Mouse (Mus musculus) spleen, embryonic (tissue): ENCODE data around the gene Lamb3.

Source experiments
- CTCF ChIA-PET: fragments of 350-600 bp; sonication (Branson Sonifier 250); formaldehyde crosslinking; loops from one replicate; lab custom pipeline; 2022; lab: Charles Lee

Lamb3 gene

DNA sequence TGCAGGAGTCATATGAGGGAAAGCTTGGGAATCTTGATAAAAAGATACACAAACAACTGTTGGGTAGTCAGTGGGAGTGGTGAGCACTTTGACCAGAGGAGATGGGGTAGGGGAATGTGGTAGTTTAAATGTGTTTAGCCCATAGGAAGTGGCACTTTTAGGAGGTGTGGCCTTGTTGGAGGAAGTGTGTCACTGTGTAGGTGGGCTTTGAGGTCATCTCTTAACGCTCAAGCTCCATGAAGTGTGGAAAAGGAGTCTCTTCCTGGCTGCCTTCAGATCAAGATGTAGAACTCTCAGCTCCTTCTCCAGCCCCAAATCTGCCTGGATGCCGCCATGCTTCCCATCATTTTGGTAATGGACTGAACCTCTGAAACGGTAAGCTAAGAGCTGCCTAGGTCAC lies at the start of gene Lamb3:
Lamb3 (plus strand) TSS at position 197 of the 400 bp plus-strand sequence.
- CTCF ChIA-PET: interaction anchor here (0.8 kb wide), 1 partner anchor 13 kb away, joined by 6 read pairs; no protein-coding TSS in a partner anchor

DNA sequence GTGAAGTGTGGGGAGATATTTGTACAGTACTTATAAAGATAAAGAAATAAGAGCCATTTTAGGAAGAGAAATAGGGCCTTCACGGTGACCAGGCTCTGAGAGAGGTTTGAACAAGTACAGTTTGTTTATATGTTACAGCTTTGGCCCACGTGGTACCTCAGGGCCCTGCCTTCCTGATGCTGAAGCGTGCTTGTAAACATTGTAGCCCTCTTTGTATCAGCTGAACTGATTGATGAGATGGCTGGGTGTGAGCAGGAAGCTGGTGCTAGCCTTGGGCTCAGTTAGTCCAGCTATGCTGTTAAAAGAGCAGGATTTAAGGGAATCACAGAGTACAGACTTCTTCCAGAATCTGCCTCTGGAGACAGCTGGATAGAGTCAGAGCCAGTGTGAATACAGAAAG lies 48.3 kb upstream of the Lamb3 start:
- CTCF ChIA-PET: no interaction called here

DNA sequence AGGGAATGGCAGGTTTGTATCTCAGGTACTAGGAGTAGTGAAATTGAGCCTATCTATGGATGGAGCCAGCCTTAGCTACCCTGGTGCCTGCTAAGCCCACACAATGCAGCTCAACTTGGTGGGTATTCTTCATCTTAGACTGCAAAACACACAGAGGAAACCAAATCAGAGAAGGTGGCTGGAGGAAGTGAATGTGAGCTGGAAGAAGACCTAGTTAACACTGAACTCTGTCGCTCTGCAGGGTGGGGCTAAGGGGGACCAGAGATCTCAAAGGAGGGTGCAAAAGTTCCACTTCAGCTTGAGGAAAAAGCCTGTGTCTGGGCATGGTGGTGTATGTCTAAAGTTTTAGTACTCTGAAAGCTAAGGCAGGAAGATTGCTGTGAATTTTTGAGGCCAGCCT lies 47.9 kb upstream of the Lamb3 start:
- CTCF ChIA-PET: no interaction called here

DNA sequence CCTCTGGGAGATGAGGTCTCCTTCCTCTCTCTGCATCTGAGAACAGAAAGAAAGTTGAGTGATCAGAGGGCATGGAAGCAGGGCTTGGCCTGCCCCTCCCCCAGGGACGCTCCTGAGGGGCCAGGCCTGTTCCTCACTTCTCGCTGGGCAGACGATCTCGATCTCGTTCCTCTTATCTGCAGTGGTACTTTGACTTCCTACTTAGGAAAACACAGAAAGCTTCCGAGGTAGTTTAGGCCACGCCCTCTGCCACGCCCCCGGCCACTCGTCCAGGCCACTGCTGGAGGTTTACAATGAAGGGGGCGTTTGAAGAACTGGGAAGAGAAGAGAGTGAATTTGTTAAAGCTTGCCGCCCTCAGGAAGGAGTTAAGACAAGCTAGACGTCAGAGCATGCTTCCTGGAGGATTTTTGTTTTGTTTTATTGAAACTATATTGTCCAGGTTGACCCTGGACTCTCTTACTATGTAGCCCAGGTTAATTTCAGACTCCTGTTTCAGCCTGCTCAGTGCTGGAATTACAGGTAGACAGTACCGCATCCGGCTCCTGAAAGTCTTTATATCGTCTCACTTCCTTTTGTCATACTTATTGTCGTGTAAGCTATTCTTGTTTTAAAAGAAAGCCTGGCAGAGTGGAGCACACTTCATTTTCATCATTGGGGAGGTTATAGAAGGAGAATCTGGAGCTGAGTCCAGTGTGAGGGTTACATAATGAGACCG lies 47.0 kb upstream of the Lamb3 start:
- CTCF ChIA-PET: no interaction called here

DNA sequence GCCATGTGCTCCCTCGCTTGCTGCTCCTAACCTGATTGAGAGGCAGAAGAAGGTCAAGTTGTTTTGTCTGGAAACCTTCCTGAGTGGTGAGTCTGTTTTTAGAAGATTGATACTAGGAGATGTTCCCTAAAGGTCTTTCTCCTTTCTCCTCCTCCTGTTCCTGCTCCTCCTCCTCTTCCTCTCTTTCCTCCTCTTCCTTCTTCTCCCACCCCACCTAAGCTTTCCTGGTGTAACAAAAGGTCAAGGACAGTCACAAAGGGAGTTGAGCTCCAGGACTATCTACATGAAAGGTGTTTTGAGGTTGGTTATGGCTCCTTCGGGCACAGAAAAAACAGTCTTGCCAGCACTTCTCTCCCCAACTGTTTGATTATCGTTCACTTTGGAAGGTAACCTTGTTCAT lies 39.8 kb upstream of the Lamb3 start, which contains the start of gene A130010J15Rik:
A130010J15Rik (plus strand) TSS at position 301 of the 400 bp plus-strand sequence.
- CTCF ChIA-PET: no interaction called here

DNA sequence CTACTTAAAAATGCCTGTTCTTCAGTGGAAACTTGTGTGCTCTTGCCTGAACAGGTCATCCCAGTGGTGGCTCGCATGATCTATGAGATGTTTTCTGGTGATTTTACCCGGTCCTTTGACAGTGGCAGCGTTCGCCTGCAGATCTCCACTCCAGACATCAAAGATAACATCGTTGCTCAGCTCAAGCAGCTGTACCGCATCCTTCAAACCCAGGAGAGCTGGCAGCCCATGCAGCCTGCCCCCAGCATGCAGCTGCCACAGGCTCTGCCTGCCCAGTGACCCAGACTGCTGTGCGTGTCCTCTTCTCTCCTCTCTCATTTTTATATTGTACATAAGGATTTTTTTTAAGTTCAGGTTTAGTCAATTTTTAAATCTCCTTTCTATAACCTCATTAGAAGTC lies 38.3 kb upstream of the Lamb3 start:
- CTCF ChIA-PET: no interaction called here

DNA sequence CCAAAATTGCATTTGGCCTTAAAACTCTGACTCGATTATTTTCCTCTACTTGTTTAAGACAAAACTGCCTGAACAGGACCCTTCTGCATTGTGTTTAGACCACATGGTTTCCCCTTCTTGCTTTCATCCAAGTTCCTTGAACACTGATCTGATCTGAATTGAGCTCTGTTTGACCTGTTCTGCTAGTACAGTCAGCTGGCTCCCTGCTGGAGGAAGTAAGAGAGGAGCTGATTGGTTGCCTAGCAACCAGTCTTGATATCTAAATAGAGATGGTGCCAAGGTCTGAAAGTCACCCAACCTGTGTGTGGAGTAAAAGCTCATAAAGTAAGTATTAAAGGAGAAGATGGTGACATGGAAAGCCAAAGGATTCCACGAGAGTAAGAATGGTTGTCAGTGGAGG lies 37.6 kb upstream of the Lamb3 start:
- CTCF ChIA-PET: no interaction called here

DNA sequence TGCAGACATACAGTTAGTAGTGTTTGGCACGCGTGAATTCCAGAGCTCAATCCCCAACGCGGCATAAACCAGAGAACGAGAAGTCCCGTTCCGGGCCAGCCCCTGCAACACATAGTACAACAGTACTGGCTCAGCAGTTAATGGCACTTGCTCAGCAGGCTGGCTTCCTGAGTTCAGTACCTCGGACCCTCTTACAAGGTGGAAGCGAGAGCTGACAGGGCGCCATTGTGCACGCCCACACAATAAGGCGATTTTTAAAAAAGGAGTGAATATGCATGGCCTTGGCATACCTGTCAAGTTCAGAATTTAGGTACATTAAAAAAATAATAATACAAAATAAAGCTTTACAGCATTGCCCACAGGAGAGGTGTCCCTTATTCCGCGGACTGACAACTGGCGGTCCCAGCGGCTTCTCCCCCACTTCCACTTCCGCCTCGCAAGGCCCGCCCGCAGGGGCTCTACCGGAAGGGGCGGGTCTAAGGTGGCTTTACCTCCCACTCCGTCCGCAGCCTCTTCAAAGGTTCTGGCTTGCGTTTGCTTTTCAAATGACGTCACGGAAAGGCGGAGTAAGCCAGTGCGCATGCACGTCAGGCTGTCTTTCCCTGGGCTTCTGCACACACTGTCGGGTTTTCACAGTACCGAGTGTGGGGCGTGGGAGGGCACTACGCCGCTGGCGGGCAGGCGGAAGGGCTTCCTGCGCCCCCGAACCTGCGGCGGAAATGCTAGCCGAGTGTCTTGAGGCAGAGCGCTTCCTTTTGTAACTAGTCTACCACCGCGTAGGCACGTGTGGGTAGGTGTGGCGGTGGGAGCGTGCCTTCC lies 34.3 kb upstream of the Lamb3 start:
- CTCF ChIA-PET: interaction anchor here (0.6 kb wide), 1 partner anchor 20 kb away, joined by 4 read pairs; no protein-coding TSS in a partner anchor

DNA sequence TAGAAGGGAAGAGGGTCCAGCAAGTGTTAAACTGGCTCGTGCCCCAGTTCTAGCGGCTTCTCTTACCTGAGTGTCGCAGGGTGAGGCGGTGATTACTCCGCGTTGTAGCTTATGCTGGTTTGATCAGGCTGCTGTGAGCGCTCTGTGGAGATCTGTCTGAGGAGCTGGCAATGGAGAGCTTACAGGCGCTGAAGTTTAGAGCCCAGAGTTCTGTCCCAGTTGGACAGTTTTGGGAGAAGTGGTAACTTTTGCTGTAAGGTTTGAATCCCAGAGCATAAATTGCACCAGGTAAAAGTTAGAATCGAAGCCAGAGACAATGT lies 33.7 kb upstream of the Lamb3 start:
- CTCF ChIA-PET: interaction anchor here (0.6 kb wide), 1 partner anchor 20 kb away, joined by 4 read pairs; no protein-coding TSS in a partner anchor

DNA sequence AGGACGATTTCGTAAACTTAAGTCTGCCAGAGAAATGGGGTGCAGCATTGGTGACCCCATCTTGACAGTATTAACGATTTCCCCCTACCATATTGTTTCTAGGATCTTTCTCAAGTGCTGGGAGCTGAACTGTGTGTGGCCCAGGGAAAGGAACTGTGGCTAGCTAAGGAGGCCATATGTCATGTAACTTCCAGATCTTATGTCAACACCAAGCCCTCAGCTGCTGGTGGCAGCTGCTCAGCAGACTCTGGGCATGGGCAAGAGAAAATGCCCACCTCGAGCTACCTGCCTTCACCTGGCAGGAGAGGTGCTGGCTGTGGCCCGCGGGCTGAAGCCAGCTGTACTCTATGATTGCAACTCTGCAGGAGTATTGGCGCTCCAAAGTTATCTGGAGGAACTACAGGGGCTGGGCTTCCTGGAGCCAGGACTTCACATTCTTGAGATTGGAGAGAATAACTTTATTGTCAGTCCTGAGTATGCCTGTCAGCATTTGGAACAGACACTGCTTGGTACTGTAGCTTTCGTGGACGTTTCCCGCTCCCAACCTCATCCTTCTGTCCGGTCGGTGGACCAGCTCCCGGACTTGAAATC lies 33.3 kb upstream of the Lamb3 start:
- CTCF ChIA-PET: interaction anchor here (0.5 kb wide), 1 partner anchor 210 kb away, joined by 3 read pairs; no protein-coding TSS in a partner anchor

DNA sequence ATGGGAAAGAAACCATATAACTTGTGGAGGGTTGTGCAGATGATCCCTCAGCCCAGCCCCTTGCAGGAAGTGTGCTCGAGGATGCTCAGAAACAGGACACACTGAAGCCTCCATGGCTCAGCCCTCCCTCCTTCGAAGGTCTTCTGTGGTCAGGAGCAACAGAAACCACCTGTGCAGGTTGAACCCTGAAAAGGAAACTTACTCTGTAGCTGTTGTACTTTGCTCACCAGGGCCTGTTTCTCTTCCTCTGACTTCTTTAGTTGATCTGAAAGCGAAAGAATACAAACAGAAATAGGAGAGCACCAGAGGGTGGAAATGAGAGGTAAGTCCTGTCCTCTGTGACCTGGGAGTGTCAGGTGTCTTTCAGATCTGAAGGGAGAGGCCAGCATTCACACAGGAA lies 26.4 kb upstream of the Lamb3 start:
- CTCF ChIA-PET: interaction anchor here (0.5 to 1.2 kb wide), 2 partner anchors 10 to 92 kb away, joined by 3 to 5 read pairs; partner anchors contain the start of gene G0s2

DNA sequence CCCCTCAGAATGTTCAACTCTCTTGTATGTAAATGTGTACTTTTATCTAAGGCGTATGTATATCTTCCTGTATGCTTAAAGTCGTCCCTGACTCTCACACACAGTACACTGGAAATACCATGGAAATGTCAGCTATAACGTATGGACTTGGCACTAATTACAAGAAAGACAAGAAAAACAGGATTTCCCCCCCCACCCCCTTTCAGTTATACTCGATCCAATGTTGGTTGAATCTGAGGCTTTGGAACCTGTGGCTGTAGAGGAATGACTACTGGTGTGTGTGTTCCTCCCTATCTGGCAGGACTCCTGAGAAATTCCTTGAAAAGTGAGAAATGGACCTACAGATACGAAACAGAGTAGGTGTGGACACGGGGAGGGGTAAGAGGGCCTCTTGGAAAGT lies 19.2 kb upstream of the Lamb3 start:
- CTCF ChIA-PET: interaction anchor here (0.6 to 1.0 kb wide), 2 partner anchors 10 to 12 kb away, joined by 3 read pairs; no protein-coding TSS in a partner anchor

DNA sequence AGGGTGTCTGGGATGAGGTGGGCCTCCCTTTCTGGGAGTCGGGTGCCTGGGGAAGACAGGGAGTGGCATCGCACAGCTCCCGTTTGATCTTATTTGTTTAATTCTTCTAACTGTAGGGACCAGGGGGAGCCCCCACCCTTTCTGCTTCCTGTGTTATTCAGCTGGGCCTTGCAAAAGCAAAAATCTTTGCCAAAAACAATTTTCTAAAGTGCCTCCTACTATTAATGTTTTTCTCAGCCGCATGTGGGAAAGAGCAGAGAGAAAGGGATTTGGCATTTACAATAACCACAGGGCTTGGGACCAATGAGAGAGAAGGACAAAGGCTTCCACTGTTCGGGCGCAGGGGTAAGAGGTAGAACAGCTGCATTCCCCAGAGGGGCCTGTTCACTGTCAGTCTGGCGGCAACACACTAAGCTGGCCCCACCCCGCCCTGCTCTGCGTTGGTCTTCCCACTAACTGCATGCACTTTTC lies 18.3 kb upstream of the Lamb3 start:
- CTCF ChIA-PET: interaction anchor here (1.0 kb wide), 1 partner anchor 11 kb away, joined by 3 read pairs; no protein-coding TSS in a partner anchor

DNA sequence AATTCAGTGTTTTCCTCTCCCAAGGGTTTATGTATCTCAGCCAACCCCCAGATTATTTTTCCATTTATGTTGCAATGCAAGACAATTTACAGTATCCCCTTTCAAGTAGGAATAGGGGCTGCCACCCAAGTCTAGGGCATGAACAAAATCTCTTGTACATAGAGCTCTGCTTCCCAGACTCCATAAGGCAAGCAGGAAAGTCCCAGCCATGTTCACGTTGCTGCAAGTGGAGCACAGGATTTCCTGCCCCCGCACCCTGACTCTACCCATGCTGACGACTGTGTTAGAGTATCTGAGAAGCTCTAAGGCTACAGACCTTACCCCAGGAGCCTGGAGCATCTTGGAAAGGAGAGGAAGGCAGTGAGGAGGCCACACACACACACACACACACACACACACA lies 17.7 kb upstream of the Lamb3 start:
- CTCF ChIA-PET: interaction anchor here (0.6 kb wide), 1 partner anchor 13 kb away, joined by 3 read pairs; no protein-coding TSS in a partner anchor

DNA sequence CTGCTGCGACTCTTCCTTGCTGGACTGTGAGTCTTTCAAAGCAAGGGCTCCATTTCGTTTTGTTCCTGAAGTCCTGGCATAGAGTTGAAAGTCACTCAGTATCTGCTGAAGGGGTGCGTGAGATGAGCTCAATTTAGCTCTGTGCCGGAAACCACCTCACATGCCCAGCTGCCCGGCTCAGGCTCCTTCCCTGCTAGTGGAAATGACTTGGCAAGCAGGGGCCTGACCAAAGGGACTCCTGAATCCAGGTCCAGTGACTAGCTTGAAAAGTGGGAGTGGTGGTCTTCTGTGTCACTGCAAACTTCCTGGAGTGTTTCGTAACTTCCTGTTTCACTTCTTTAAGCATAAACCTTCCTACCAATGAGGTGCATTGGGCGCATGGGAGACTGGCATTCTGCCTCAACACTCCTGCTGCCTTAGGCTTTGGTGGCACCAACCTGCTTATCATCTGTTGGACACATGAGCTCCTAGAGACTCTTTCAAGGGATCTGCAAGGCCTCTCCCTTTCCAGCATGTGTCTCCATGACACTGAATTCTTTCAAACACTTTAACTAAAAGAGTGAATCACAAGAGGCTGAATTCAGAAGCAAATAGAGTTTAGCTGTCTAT lies 15.7 kb upstream of the Lamb3 start:
- CTCF ChIA-PET: no interaction called here

DNA sequence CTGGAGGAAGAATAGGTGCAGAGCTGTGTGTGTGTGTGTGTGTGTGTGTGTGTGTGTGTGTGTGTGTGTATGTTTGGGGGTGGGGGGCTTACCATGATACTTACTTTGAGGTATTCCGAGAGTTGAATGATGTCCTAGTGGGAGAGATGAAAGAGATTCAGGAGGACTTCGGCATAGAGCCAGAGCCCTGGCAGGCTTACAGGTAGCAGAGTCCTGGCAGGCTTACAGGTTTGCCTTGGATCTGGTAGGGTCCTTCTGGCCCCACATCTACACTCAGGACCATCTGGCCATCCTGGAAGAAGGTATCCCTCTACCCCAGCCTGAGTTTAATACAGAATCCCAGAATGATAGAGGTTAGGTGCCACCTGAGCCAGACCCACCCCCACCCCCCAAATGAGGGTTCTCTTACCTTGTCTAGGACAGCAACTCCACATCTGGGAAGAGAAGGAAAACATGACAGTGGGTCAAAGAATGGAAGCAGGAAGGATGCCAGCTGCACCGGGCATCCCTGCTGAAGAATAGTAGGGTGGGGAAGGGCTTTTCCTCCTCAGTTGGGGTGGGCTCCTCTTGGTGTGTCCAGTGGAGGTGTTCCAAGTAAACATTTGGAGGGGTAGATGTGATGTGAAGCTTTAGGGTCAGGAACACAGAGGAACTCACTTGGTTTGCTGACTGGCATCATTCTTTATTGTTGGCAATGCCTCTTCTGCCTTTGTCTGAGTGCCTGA lies 12.9 kb upstream of the Lamb3 start:
- CTCF ChIA-PET: interaction anchor here (0.7 kb wide), 1 partner anchor 68 kb away, joined by 17 read pairs; no protein-coding TSS in a partner anchor

DNA sequence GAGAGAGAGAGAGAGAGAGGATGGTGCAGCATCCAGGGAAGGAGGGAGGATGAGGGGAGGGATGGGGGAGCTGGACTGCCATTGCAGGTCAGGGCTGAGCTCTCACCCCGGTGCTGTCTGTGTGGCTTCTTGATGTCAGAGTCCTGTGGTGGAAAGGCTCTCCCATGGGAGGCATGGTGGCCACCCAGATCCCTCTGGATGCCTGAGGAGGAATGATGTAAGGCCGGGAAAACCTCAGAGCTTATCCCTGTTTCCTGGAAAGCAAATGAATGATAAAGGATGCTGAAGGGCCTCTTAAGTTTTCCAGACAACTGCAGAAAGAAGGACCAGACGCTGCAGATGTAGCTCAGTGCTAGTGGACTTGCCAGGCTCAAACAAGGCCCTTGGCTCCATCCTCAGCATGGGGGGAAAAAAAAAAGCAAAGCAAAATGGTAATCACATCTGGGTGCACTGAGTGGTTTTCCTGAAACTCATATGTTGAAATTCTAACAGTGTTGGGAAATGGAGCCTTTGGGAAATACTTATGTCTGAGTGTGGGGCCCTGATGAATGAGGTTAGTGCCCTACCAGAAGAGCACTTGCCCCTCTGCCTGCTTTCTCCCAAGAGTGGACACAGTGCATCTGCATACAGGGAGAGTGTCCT lies 12.2 kb upstream of the Lamb3 start:
- CTCF ChIA-PET: interaction anchor here (0.7 kb wide), 1 partner anchor 68 kb away, joined by 17 read pairs; no protein-coding TSS in a partner anchor

DNA sequence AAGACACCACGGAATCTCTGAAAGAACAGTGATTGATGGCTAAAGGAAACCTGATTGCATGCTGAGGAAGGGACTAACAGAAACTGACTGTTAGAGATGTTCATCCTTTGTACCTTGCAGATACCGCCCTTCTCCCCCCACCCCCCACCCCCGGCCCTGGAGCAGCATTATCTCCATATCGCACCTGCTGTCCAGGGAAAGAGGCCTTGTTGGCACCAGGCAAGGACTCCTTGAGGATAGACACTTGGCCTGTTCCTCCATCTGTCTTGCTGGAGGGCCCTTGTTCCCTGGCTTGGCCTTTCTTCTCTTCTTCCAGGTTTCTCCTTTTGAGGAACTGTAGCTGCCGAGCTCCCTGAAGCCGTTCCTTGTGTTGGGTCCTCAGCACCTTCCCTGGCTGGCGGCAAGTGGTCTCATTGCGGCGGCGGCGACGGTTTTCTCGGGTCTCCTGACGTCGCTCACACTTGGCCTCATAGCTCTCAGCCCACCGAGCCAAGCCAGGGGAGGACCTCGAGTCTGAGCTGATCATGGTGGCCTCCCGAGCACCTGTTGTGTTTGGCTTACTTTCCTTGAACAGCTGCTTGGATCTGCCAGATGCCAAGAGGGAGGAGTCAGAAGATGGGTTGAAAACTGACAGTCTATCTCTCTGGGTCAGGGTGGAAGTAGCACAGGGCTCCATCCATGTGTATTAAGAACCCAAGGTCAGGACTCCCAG lies 9.8 kb upstream of the Lamb3 start:
- CTCF ChIA-PET: no interaction called here

DNA sequence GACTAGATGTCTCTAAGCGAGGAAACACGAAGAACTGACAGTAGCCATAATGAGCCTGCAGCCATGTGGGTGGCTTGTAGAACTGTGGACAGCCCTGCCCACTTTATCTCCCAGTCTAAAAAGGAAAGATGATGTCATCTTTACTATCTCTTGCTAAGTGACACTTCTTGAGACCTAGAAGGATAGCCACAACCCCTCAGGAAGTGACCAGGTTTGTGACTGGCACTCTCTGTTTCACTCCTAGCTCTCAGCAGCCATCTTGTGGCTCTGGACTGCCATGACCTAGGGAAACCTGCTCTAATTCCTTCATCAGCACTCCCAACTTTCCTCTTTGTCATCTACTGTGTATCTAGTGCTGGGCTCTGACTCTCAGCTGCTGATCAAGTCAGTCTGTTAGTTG lies 9.2 kb upstream of the Lamb3 start:
- CTCF ChIA-PET: no interaction called here
